Mouse (Mus musculus) spleen, postnatal 10 days (tissue): ENCODE data around the gene Fignl1.

Experiments used
- DNase-seq, 2 experiments: peaks; one replicate each; pipeline ENCODE4 v3.0.0; 2021 to 2022; ENCODE audit warnings: low spot score in 2 of 2

Fignl1 gene

GRCm38 (mm10) chr11:11809404-11810175, 828 bp upstream of the Fignl1 start:
- DNase-seq: no peak

GRCm38 (mm10) chr11:11808035-11808819, 535 bp downstream of the Fignl1 start:
- peak in 1 of 2 experiments; percentile 35 for DNase-seq

DNA sequence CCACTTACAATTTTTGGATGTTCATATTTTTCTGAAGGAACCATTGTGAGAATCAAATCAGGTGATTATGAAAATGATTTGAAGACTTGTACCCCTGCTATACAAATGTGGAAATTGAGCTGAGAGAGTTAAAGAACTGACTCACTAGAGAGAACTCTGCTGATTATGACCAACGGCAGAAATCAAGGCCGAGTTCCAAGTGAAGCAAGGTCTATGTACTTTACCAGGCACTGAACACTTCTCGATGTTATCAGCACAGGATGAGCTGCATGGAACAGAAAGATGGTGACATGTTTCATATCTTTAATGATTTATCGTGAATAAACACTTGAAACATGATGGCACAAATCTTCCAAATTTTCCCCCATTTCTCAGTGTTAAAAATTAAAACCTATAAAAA, 2.8 kb downstream of the Fignl1 start:
- no peak for DNase-seq

- DNase-seq: no peak
These were observed 4.3 kb downstream of the Fignl1 start for GRCm38 (mm10) chr11:11804421-11804820.

GRCm38 (mm10) chr11:11801067-11801466, 7.7 kb downstream of the Fignl1 start:
- DNase-seq: no peak

DNA sequence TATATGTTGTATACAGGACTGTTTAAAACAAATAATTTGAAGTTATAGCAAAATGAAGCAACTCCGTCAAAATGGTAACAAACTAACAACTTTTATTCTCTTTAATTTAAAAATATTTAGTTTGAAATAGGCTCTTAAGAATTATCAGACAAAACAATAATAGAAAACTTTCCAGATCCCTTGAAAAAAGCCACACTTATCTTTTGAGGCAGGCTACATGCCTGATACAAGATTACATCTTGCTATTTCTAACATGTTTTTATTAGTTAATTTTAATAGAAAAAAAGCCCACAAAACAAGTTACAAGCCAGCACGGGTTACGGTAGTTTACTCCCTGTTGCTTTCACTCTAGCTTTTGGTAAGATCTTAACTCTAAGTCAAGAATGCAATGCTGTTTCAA, 8.5 kb downstream of the Fignl1 start:
- no peak for DNase-seq

DNA sequence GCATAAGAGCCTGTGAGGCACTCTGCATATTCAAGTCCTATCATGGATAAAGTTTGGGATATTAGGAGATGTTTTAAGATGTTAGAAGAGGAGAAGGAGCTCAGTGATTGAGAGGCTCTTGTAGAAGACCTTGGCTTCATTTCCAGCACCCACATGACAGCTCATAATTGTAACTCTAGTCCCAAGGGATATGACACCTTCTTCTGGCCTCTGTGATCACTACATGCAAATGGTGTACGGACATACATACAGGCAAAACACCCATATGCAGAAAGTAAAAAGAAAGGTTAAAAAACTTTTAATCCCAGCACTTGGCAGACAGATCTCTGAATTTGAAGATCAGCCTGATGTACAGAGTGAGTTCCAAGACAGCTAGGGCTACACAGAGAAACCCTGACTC, 10.1 kb downstream of the Fignl1 start:
- no peak for DNase-seq

DNA sequence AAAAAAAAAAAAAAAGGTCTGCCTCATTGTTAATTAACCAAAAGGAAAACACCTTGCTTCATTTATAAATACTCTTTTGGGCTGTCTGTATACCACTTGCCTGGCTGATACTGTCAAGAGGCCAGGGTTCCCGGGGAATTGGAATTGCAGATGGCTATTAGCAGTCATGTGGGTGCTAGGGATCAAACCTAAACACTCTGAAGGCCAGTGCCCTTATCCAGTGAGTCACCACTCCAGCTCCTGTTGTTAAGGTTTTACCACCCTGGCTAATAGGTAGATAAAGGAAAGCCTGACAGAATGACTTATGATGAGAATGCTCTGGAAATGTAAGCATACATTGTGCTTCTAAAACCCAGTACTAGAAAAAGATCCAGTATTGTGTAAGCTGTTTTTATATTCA, 14.1 kb downstream of the Fignl1 start:
- DNase-seq: no peak

DNA sequence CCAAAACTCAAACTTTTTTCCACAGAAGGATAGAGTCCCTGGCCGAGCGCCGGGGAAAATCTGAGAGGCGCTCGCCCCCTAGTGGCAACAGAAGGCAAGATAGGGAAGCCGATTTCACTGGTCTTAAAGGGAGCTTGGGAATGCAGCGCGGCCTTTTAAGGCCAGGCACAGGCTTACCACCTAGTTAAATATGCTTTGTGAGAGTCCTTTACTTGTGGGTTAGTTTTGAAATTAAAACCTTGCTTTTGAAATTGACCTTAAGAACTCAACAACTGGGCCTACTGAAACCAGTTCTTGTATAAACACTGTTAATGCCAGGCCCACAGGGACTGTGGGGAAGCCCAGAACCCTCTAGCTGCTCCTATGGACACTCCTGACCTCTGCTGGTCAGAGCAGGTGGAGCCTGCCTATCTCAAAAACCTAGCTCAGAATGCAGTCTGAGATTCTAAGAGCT, 20.2 kb downstream of the Fignl1 start:
- peak; percentile 65 to 83 for DNase-seq

DNA sequence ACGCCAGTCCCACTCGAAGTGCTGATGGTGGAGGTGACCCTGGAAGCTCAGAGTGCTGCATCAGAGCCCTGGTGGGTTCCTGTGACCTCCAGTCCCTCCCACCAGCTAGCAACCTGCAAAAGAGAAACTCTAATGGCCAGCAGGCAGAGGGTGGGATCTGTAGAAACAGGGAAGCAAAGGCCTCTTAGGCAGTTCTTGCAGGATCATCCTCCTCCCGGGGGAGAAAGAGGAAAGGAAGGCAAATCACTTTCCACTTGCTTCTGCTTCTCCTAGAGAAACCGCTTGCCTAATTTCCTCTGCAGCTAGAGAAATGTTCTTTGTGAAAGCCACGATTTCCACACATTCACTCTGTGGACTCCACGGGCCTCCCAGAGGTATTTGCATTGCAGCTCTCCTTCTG, 23.3 kb downstream of the Fignl1 start:
- no peak for DNase-seq

DNA sequence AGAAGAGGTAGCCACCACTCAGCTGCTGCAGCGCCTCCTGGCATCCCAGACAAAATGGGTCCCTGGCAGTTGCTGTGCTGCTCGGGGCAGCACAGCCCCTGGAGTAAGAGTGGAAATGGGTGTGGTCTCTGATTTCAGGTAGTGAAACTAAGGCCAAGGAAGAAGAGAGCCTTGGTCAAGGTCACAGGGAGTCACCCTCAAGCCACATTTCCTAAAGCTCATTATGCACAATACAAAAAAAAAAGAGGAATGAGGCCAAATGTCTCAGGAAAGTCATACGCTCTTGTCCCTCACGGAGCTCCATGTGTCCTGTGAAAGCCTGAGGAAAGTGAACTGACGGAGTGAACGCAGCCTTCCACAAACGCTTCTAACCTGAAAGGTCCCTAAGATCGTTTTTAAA, 27.0 kb downstream of the Fignl1 start:
- DNase-seq: no peak

GRCm38 (mm10) chr11:11778345-11778744, 30.4 kb downstream of the Fignl1 start:
- no peak for DNase-seq

DNA sequence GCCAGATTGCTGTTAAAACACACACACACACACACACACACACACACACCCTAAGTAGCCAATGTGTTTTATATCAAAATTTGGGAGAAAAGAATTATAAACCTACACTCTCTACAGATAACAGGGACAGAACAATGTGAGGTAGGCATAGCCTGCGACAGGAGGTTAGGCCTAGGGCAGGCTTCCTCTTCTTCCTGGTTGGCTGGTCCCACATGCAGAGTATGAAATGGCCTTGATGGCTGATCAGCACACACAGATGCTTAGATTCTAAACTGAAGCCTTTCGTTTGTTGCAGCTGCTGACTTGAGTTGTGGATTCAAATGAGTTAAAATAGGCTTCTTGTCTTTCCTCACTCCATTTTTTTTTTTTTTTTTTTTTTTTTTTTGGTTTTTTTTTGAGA, 31.0 kb downstream of the Fignl1 start:
- DNase-seq: no peak

DNA sequence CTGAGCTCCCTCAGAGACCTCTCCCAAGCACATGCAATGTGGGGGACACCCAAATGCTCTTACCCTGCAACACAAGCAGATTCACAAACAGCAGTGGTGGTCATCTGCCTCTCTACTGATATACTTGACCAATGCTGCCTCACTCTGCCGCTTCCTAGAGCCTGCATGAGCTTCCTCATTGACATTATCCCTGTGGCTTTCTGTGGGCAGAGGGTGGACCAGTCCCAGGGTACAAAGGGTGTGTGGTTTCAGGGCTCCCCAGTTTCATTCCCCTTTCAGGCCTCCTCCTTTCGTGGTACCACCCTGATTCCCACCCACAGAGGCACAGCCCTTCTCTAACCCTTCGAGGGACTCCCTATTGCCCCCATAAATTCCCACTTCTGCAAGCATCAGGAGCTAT, 31.5 kb downstream of the Fignl1 start:
- DNase-seq: no peak

- DNase-seq: peak in 1 of 2 experiments; percentile 54
These were observed 32.0 kb downstream of the Fignl1 start for GRCm38 (mm10) chr11:11776822-11777174.

DNA sequence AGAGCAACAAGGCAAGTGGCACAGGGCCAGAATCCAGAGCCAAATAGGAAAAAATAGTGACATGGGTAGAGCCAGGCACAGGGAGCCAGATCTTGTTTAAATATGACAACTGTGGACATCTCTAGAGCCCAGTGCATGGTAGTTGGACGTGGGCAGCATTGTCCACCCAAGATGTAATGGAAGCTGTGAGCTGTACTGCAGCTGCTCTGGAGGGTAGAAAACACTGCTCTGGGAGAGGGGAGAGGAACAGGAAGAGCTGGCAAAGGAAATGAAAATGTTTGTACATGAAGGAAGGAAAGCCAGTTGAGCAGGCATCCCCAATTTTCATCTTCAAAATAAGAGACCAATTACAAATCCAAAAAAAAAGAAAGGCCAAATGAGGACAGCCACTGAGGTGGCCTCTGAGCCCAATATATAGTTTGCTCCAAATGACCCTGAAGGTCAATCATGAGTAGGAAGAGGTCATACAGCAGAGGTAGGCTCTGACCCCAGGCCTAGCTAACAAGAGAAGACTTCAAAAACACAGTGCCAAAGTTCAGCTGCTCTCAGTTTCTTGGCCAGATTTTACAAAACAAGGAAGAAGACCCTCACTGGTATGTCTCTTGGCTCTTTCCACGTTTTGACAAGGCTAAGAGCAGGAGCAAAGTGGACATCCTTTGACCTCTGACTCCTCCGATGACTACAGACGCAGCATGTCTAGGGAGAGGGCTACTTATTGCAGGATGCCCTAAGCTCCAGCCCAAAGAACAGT, 32.5 kb downstream of the Fignl1 start:
- no peak for DNase-seq

- DNase-seq: no peak
These were observed 33.9 kb downstream of the Fignl1 start for GRCm38 (mm10) chr11:11774893-11775292.

DNA sequence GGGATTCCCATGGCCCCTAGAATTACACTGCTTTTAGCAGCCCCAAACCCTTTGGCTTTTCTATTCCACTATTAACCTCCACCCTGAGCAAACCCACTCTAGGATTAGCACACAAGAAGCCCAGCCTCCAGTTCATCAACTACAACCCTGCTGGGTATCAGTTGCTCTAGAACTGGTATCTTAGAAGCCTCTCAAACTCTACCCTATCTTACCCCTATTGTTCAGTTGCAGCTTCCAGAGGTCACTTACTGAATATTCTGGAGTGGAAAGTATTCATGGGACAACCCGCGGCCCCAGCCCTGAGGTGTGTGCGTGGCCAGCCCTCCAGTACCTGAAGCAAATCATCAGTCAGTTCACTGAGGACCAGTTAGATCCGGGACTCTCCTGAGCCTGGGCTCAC, 34.4 kb downstream of the Fignl1 start:
- DNase-seq: no peak

GRCm38 (mm10) chr11:11772196-11772595, 36.6 kb downstream of the Fignl1 start:
- DNase-seq: no peak

DNA sequence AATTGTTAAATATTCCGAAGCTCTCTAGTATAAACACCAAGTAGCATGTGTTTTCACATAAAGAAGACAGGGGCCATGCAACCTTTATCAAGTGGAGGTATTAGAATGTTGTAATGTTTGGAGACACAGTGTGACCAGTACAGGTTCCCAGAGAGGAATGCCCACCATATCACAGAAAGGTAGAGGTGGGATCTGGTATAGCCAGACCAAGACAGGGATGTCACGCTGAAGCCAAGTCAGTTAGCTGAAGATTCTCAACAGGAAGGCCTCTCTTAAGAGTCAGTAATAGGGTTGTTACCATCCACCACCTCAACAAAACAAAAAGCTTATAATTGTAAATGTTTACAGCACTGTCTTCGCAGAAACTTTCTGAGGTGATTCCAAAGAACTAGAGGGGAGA, 38.1 kb downstream of the Fignl1 start:
- no peak for DNase-seq

DNA sequence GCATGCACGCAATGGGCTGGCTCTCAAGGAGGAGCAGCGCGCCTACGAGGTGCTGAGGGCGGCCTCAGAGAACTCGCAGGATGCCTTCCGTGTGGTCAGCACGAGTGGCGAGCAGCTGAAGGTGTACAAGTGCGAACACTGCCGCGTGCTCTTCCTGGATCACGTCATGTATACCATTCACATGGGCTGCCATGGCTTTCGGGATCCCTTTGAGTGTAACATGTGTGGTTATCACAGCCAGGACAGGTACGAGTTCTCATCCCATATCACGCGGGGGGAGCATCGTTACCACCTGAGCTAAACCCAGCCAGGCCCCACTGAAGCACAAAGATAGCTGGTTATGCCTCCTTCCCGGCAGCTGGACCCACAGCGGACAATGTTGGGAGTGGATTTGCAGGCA, 39.5 kb downstream of the Fignl1 start:
- no peak for DNase-seq

GRCm38 (mm10) chr11:11768057-11768456, 40.7 kb downstream of the Fignl1 start:
- no peak for DNase-seq

DNA sequence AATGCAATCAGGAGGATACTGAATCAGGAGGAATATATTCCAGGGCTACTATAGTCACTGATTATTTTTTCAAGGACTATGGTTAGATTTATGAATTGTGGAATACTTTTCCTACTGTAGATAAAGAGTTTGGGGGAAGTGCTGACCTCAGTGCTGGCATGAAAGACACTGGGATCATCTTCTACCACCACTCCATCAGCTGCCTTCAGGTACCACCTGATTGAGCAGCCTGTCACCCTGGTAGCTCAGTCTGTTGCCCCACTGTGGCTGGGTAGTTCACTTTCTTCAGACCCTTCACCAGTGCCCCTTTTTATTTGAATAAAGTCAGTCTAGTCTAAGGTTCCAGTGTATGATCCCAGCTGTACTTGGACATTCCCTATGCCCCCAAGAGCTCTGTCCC, 42.0 kb downstream of the Fignl1 start:
- no peak for DNase-seq
